Mouse (Mus musculus) forebrain, embryonic 14.5 days (tissue): ENCODE data around the gene Tmprss13. TPM values are rescaled to one million over a fixed set of nuclear protein-coding genes. Genes with fewer than 3 reads are reported as not detected.

Experiments
- ATAC-seq: fragments of 200-750 bp; cut with Nextera tagmentation; 2 replicates; pipeline ENCODE4 v1.8.0; 2017; ENCODE audit warnings: mild to moderate bottlenecking, moderate library complexity
- DNase-seq: peaks from one replicate; pipeline ENCODE4 v3.0.0-alpha.2; 2015; ENCODE audit warnings: low spot score
- H3K27ac ChIP-seq: fragments of 300-500 bp; sonication (generic); 2 replicates; pipeline ENCODE4 v1.5.1; 2014; ENCODE audit warnings: low read depth, mild to moderate bottlenecking, control low read depth, low read length, moderate library complexity
- H3K27me3 ChIP-seq: fragments of 300-500 bp; sonication (generic); replicated peaks from 2 replicates; pipeline ENCODE4 v1.6.1; 2014; ENCODE audit warnings: low read length, control low read depth, mixed read lengths; ENCODE audit not compliant: control insufficient read depth, insufficient read depth
- H3K36me3 ChIP-seq: fragments of 300-500 bp; sonication (generic); 2 replicates; pipeline ENCODE4 v1.6.1; 2014; ENCODE audit warnings: low read length, control low read depth; ENCODE audit not compliant: control insufficient read depth, insufficient read depth
- H3K4me1 ChIP-seq: fragments of 300-500 bp; sonication (generic); 2 replicates; pipeline ENCODE4 v1.6.1; 2014; ENCODE audit warnings: antibody characterized with exemption, low read length, control low read depth; ENCODE audit not compliant: control insufficient read depth, insufficient read depth
- H3K4me2 ChIP-seq: fragments of 300-500 bp; sonication (generic); 2 replicates; pipeline ENCODE4 v1.6.1; 2014; ENCODE audit warnings: mild to moderate bottlenecking, control low read depth, low read length
- H3K4me3 ChIP-seq: fragments of 300-500 bp; sonication (generic); 2 replicates; pipeline ENCODE4 v1.5.1; 2014; ENCODE audit warnings: low read depth, low read length, control low read depth
- H3K9ac ChIP-seq: fragments of 300-500 bp; sonication (generic); 2 replicates; pipeline ENCODE4 v1.6.1; 2014; ENCODE audit warnings: mild to moderate bottlenecking, low read length, control low read depth, moderate library complexity
- H3K9me3 ChIP-seq: fragments of 300-500 bp; sonication (generic); replicated peaks from 2 replicates; pipeline ENCODE4 v1.6.1; 2016; ENCODE audit warnings: low read length, control low read depth, mixed read lengths; ENCODE audit not compliant: control insufficient read depth
- WGBS: fragments of 180-500 bp; shearing (Covaris S2); extraction: QIAGEN DNeasy Blood & Tissue Kit; methylation state at CpG from one replicate; pipeline ENCODE4 v1.1.7; 2014; 5-methylcytosine and 5-hydroxymethylcytosine counted together
- polyA plus RNA-seq: library from polyadenylated mRNA; unstranded; fragments of >200 nt; fragmentation: Nextera tagmentation; extraction: Ambion mirVana; gene quantifications from 2 replicates; pipeline ENCODE4 v1.2.1, GENCODE M21; 2014

Tmprss13 gene
- polyA plus RNA-seq, 1 experiment from 2014 or later = 0.05 TPM

DNA sequence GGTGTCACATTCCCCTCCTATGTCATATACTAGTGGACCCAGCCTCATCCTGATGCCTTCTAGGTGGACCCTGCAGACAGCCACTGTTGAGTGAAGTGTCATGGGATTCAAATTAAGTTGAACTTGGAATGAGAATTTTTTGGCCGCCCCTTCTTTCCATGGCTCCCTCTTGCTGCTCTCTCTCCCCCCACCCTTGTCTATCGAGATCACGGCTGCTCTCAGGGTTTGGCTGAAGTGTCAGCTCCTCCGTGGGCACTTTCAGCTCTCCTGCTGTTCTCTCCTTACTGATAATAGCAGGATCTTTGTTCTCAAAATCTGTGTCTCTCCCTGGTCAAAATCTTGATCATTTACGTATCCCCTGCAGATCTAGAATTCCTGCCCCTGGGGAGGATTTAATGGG, 63.9 kb downstream of the Tmprss13 start:
- Histone ChIP-seq H3K4me3 (no peak overlapping the region), H3K9me3 (no peaks in the 10 kb centered on the region), H3K4me2 (no peak overlapping the region), H3K9ac (no peak overlapping the region), H3K36me3 (0 out of 2 replicates have a peak, but pooled peaks cover 3% of the 10 kb centered on the region), H3K27ac (no peak overlapping the region), H3K27me3 (no peaks in the 10 kb centered on the region), H3K4me1 (peaks cover 28% of the 10 kb centered on the region)
- WGBS = 64% methylated on average over 5 of the region's 5 CpGs
- ATAC-seq (no peak), DNase-seq (no peak)

DNA sequence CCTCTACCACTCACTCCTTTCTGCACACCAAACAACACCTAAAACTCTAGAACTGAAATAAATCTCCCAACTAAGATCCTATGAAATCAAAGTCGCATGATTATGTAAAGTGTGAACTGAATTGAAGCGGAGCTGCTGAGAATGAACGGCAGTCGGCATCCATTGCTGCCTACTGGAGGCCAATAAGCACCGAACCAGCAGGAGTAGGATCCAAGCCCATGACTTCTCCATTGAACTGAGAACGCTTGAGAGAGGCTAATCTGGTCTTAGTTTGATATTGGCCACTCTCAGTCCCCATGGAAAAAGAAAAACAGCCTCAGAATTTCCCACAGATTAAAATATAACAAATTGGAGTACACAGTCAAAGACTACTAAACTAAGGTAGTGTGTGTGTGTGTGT, 65.0 kb downstream of the Tmprss13 start:
- ATAC-seq = no peak
- H3K27me3 ChIP-seq = no peaks in the 10 kb centered on the region
- no peak overlapping the region for H3K9ac ChIP-seq
- no peaks in the 10 kb centered on the region for H3K9me3 ChIP-seq
- H3K27ac ChIP-seq = no peak overlapping the region
- no peak overlapping the region for H3K4me2 ChIP-seq
- H3K4me3 ChIP-seq = no peak overlapping the region
- DNase-seq = no peak
- 0 out of 2 replicates have a peak, but pooled peaks cover 3% of the 10 kb centered on the region for H3K36me3 ChIP-seq
- H3K4me1 ChIP-seq = peaks cover 28% of the 10 kb centered on the region
- 95% methylated on average over 6 of the region's 6 CpGs for WGBS

DNA sequence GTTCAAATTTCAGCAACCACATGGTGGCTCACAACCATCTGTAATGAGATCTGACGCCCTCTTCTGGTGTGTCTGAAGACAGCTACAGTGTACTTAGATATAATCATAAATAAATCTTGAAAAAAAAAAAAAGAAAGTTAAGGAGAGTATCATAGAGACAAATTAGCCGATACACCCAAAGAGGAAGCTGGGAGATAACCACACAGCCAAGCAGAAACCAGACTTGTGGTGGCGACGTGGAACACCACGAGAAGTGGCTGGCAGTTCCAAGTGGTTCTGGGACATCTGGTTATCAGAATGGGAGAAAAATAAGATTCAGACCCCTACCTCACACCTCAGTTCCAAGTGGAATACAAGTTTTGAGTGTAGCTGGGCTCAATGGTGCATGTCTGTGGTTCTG, 67.8 kb downstream of the Tmprss13 start:
- H3K36me3 ChIP-seq = 0 out of 2 replicates have a peak, but pooled peaks cover 7% of the 10 kb centered on the region
- H3K4me1 ChIP-seq = peaks cover 8% of the 10 kb centered on the region
- H3K9ac ChIP-seq = no peak overlapping the region
- 93% methylated on average over 5 of the region's 5 CpGs for WGBS
- no peak overlapping the region for H3K27ac ChIP-seq
- no peak overlapping the region for H3K4me2 ChIP-seq
- DNase-seq (no peak), ATAC-seq (no peak)
- H3K27me3 ChIP-seq = no peaks in the 10 kb centered on the region
- no peaks in the 10 kb centered on the region for H3K9me3 ChIP-seq
- no peak overlapping the region for H3K4me3 ChIP-seq

DNA sequence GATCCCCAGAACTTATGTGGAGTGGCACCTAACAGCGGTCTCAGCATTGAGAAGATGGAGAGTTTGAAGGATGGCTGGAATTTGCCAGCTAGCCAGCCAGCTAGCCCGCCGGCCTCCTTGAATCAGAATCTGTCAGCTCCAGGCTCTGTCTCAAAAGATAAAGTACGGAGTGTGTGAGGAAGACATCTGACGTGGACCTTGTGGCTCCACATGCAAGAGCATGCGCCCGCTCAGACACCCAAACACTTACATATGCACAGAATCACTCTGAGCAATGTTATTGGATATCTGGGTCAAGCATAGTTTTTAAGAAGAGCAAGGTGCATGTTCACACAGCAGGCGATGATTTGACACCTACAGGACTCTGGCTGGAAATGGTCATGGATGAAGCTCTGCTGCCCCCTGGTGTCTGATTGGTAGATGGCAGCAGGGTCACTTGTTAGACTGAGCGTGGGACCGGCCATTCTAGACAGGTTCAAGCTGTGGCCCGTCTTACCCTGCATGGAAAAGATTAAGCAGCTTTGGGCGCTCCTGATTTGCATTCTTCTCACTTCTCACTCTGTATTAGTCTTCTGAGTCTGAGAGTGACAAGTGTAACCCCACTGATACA, 69.6 kb downstream of the Tmprss13 start:
- no peaks in the 10 kb centered on the region for H3K9me3 ChIP-seq

DNA sequence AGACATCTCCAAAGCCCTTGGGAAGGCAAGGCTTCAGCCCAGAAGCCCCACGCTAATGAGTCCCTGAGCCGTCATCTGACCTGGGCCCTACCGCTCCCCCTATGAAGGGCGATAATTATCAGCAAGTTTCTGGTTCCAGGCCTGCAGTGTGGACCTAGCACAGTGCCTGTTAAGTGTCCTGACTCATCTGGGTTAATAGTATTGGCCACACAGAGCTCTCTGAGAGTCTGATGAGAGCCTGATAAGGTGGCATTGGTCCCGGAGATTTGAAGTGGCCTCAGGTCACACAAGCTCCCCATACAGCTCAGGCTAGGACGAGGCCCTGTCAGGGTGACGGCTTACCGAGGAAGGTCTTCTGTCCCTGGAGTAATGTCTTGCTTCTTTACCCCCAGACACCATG, 70.7 kb downstream of the Tmprss13 start:
- Histone ChIP-seq H3K27me3 (no peaks in the 10 kb centered on the region), H3K4me1 (no peaks in the 10 kb centered on the region), H3K27ac (no peak overlapping the region), H3K4me3 (no peak overlapping the region), H3K9me3 (no peaks in the 10 kb centered on the region), H3K36me3 (peaks cover 35% of the 10 kb centered on the region), H3K4me2 (no peak overlapping the region), H3K9ac (no peak overlapping the region)
- ATAC-seq (no peak), DNase-seq (no peak)
- WGBS = 91% methylated on average over 8 of the region's 8 CpGs

More for the DNA sequence above, 69.6 kb downstream of the Tmprss13 start:
- H3K27ac ChIP-seq = no peak overlapping the region
- no peak overlapping the region for H3K4me2 ChIP-seq
- H3K4me1 ChIP-seq = no peaks in the 10 kb centered on the region
- H3K27me3 ChIP-seq = no peaks in the 10 kb centered on the region
- H3K9ac ChIP-seq = no peak overlapping the region
- ATAC-seq (peak; percentile 76), DNase-seq (peak; percentile 83)
- peaks cover 25% of the 10 kb centered on the region for H3K36me3 ChIP-seq
- no peak overlapping the region for H3K4me3 ChIP-seq
- 50% methylated on average over 12 of the region's 12 CpGs for WGBS

DNA sequence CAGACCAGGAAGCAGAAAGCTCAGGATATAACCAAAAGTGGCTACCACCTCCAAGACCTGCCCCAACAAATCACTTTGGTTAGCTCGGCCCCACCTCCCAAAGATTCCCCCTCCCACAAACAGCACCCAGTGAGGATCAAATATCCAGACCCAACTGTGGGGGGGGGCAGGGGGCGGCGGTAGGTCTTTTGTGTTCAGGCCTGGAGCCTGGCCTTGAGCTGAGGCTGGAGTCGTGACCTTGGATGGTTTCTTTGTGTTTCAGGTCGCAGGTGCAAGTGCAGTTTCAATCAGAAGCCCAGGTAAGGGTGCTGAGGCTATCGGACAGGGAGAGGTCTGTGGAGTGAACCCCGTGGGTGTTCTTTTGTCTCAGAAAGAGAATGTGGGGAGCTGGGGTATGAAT, 72.4 kb downstream of the Tmprss13 start:
- no peak overlapping the region for H3K27ac ChIP-seq
- H3K36me3 ChIP-seq = peaks cover 50% of the 10 kb centered on the region
- ATAC-seq (no peak), DNase-seq (no peak)
- no peaks in the 10 kb centered on the region for H3K4me1 ChIP-seq
- H3K4me2 ChIP-seq = no peak overlapping the region
- H3K27me3 ChIP-seq = no peaks in the 10 kb centered on the region
- 76% methylated on average over 7 of the region's 7 CpGs for WGBS
- no peaks in the 10 kb centered on the region for H3K9me3 ChIP-seq
- H3K4me3 ChIP-seq = no peak overlapping the region
- no peak overlapping the region for H3K9ac ChIP-seq

DNA sequence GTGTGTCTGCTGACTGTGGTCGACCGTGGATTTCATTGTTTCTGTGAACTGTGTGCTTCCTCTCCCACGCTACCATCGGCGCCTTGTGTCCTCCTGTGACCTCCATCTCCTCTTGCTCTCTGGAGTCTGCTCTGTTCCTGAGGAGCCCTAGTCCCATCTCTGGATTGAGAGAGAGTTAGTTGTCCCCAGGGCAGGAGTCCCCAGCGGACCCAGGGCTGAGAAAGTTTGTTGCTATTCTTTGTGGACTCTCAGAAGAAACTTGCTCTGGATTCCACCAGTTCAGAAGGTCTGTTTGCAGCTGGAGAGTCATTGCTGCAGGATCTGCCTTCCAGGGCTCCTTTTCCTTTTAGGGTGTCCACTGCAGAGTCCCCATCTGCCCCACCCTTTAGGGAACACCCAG, 76.3 kb downstream of the Tmprss13 start:
- DNase-seq = no peak
- 94% methylated on average over 6 of the region's 6 CpGs for WGBS
- H3K9me3 ChIP-seq = no peaks in the 10 kb centered on the region
- H3K4me1 ChIP-seq = no peaks in the 10 kb centered on the region
- H3K4me2 ChIP-seq = no peak overlapping the region
- no peak overlapping the region for H3K27ac ChIP-seq
- peaks cover 53% of the 10 kb centered on the region for H3K36me3 ChIP-seq
- ATAC-seq = no peak
- no peak overlapping the region for H3K4me3 ChIP-seq
- no peak overlapping the region for H3K9ac ChIP-seq
- H3K27me3 ChIP-seq = no peaks in the 10 kb centered on the region

DNA sequence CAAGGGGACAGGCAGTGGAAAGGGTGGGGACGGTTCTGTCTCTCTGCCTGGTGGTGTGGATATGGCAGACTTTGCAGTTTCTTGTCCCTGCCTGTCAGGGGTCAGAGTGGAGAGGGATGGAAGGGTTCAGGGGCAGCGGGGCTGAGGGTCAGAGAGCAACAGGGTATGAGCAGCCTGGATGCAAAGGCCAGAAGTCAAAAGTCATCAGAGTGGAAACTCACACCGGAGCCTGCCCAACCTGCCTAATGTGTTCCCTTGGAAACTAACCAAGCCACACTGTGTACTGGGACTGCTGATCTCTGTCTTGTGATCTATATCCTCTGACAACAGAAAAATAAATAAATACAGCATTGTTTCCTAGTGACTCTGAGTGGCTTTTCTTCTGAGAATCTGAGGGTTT, 76.9 kb downstream of the Tmprss13 start:
- DNase-seq (no peak), ATAC-seq (no peak)
- Histone ChIP-seq H3K9me3 (no peaks in the 10 kb centered on the region), H3K4me1 (no peaks in the 10 kb centered on the region), H3K36me3 (peaks cover 50% of the 10 kb centered on the region), H3K27me3 (no peaks in the 10 kb centered on the region), H3K4me3 (no peak overlapping the region), H3K9ac (no peak overlapping the region), H3K4me2 (no peak overlapping the region), H3K27ac (no peak overlapping the region)
- 87% methylated on average over 3 of the region's 3 CpGs for WGBS
